Mouse (Mus musculus) gastrocnemius, postnatal 36 days (tissue): ENCODE measurements at regions not wholly inside any gene's neighbourhood (a gene's known extent, or its start where the extent isn't known, plus 50 kb on each side); places are given as distances from the start of the nearest gene placed in this dataset.

Source experiments
- DNase-seq, 2 experiments: peaks; one replicate each; pipeline ENCODE4 v3.0.0; 2022
- intact Hi-C: fragments of 180-260 bp; cut with DNase I; formaldehyde crosslinking; loops from one replicate; pipeline ENCODE4 v1.15.1; 2025

GRCm38 (mm10) chr1:42416539-42417218 lies 278.9 kb upstream of the Pou3f3 start:
- DNase-seq: no peak
- intact Hi-C loops: no loop called here

GRCm38 (mm10) chr1:42417815-42418214 lies 277.8 kb upstream of the Pou3f3 start:
- no peak for DNase-seq
- intact Hi-C loops: no loop called here

GRCm38 (mm10) chr1:42418233-42418632 lies 277.3 kb upstream of the Pou3f3 start:
- intact Hi-C loops: no loop called here
- DNase-seq: no peak

GRCm38 (mm10) chr1:42436366-42436998 lies 259.1 kb upstream of the Pou3f3 start:
- no peak for DNase-seq
- intact Hi-C loops: no loop called here

- DNase-seq: no peak
- intact Hi-C loops: no loop called here
These were observed 227.2 kb upstream of the Pou3f3 start for GRCm38 (mm10) chr1:42468365-42468764.

GRCm38 (mm10) chr1:42471846-42472494 lies 223.6 kb upstream of the Pou3f3 start:
- intact Hi-C loops: no loop called here
- no peak for DNase-seq

GRCm38 (mm10) chr1:42472495-42473230 lies 222.9 kb upstream of the Pou3f3 start:
- DNase-seq: no peak
- intact Hi-C loops: no loop called here

GRCm38 (mm10) chr1:42474197-42474596 lies 221.4 kb upstream of the Pou3f3 start:
- intact Hi-C loops: no loop called here
- DNase-seq: no peak

- intact Hi-C loops: no loop called here
- no peak for DNase-seq
These were observed 220.7 kb upstream of the Pou3f3 start for GRCm38 (mm10) chr1:42474831-42475230.

- intact Hi-C loops: no loop called here
- DNase-seq: no peak
These were observed 219.9 kb upstream of the Pou3f3 start for GRCm38 (mm10) chr1:42475629-42476028.

- intact Hi-C loops: no loop called here
These were observed 215.1 kb upstream of the Pou3f3 start for GRCm38 (mm10) chr1:42480348-42480920.

GRCm38 (mm10) chr1:42489563-42489962 lies 206.0 kb upstream of the Pou3f3 start:
- DNase-seq: no peak
- intact Hi-C loops: no loop called here

More at GRCm38 (mm10) chr1:42480348-42480920, 215.1 kb upstream of the Pou3f3 start:
- DNase-seq: no peak

- DNase-seq: no peak
- intact Hi-C loops: no loop called here
These were observed 204.5 kb upstream of the Pou3f3 start for GRCm38 (mm10) chr1:42490856-42491643.

GRCm38 (mm10) chr1:42491644-42492277 lies 203.8 kb upstream of the Pou3f3 start:
- DNase-seq: no peak
- intact Hi-C loops: no loop called here

GRCm38 (mm10) chr1:42496022-42496421 lies 199.5 kb upstream of the Pou3f3 start:
- DNase-seq: no peak
- intact Hi-C loops: no loop called here

GRCm38 (mm10) chr1:42496433-42496832 lies 199.1 kb upstream of the Pou3f3 start:
- intact Hi-C loops: no loop called here
- DNase-seq: no peak

- intact Hi-C loops: no loop called here
- DNase-seq: no peak
These were observed 196.7 kb upstream of the Pou3f3 start for GRCm38 (mm10) chr1:42498901-42499300.

- DNase-seq: no peak
- intact Hi-C loops: no loop called here
These were observed 191.1 kb upstream of the Pou3f3 start for GRCm38 (mm10) chr1:42504491-42504890.

- intact Hi-C loops: no loop called here
- no peak for DNase-seq
These were observed 190.4 kb upstream of the Pou3f3 start for GRCm38 (mm10) chr1:42505048-42505729.
